Mouse (Mus musculus) gastrocnemius, postnatal 36 days (tissue): Measurements from ENCODE around the gene Gjc2. TPM values are rescaled to one million over a fixed set of nuclear protein-coding genes. Genes with fewer than 3 reads are reported as not detected.
A peak's percentile ranks its signal among the peaks of the same experiment; 100 is the strongest.

ENCODE experiments used
- DNase-seq, 2 experiments: peaks; one replicate each; pipeline ENCODE4 v3.0.0; 2022
- intact Hi-C: fragments of 180-260 bp; cut with DNase I; formaldehyde crosslinking; loops from one replicate; pipeline ENCODE4 v1.15.1; 2025
- total RNA-seq, 2 experiments: library from RNA; stranded (reverse); gene quantifications; 2 replicates each; pipeline ENCODE4 v1.2.3; 2021

The Gjc2 gene
- total RNA-seq, 2 experiments from 2014 or later: 0.23 to 0.42 TPM

GRCm38 (mm10) chr11:59209003-59209441 lies 26.0 kb upstream of the Gjc2 start:
- peak; percentile 42 to 45 for DNase-seq
- intact Hi-C loops: no loop called here

GRCm38 (mm10) chr11:59208153-59208831 lies 25.3 kb upstream of the Gjc2 start, which contains the start of gene 2310033P09Rik:
TSS of gene 2310033P09Rik (plus strand) at chr11:59208321.
- intact Hi-C loops: no loop called here
- peak; percentile 87 to 91 for DNase-seq

GRCm38 (mm10) chr11:59202081-59202995 lies 19.3 kb upstream of the Gjc2 start, which contains the start of gene Mrpl55:
TSS of gene Mrpl55 (plus strand) at chr11:59202486.
- DNase-seq: peak; percentile 88 to 90
- intact Hi-C loops: no loop called here

- no peak for DNase-seq
- intact Hi-C loops: no loop called here
Measured at GRCm38 (mm10) chr11:59201216-59202002, 18.4 kb upstream of the Gjc2 start.

- DNase-seq: no peak
- intact Hi-C loops: no loop called here
Measured at GRCm38 (mm10) chr11:59196230-59196629, 13.2 kb upstream of the Gjc2 start.

GRCm38 (mm10) chr11:59192059-59192386 lies 9.0 kb upstream of the Gjc2 start, which contains the start of gene Guk1:
TSS of gene Guk1 (minus strand) at chr11:59192212.
- intact Hi-C loops: no loop called here

GRCm38 (mm10) chr11:59191231-59192058 lies 8.4 kb upstream of the Gjc2 start:
- peak; percentile 81 to 83 for DNase-seq
- intact Hi-C loops: no loop called here

More at GRCm38 (mm10) chr11:59192059-59192386, 9.0 kb upstream of the Gjc2 start, which contains the start of gene Guk1:
- no peak for DNase-seq

GRCm38 (mm10) chr11:59187706-59188105 lies 4.7 kb upstream of the Gjc2 start:
- DNase-seq: no peak
- intact Hi-C loops: loop anchor here (5.0 kb wide), 1 partner anchor 35 kb away; no protein-coding TSS in a partner anchor

GRCm38 (mm10) chr11:59185490-59185889 lies 2.5 kb upstream of the Gjc2 start:
- intact Hi-C loops: loop anchor here (5.0 kb wide), 1 partner anchor 33 kb away; no protein-coding TSS in a partner anchor
- no peak for DNase-seq

- DNase-seq: peak; percentile 54 to 65
- intact Hi-C loops: no loop called here
Measured at GRCm38 (mm10) chr11:59183821-59184220, 808 bp upstream of the Gjc2 start.

GRCm38 (mm10) chr11:59176921-59177320 lies 6.1 kb downstream of the Gjc2 start:
- DNase-seq: no peak
- intact Hi-C loops: no loop called here

- DNase-seq: no peak
- intact Hi-C loops: no loop called here
Measured at GRCm38 (mm10) chr11:59176475-59176874, 6.5 kb downstream of the Gjc2 start.

- DNase-seq: no peak
Measured at GRCm38 (mm10) chr11:59174189-59174838, 8.7 kb downstream of the Gjc2 start.

GRCm38 (mm10) chr11:59170549-59170948 lies 12.5 kb downstream of the Gjc2 start:
- DNase-seq: no peak
- intact Hi-C loops: no loop called here

More at GRCm38 (mm10) chr11:59174189-59174838, 8.7 kb downstream of the Gjc2 start:
- intact Hi-C loops: no loop called here

- no peak for DNase-seq
- intact Hi-C loops: no loop called here
Measured at GRCm38 (mm10) chr11:59169807-59170206, 13.2 kb downstream of the Gjc2 start.

- DNase-seq: no peak
- intact Hi-C loops: no loop called here
Measured at GRCm38 (mm10) chr11:59165616-59166241, 17.3 kb downstream of the Gjc2 start.

- DNase-seq: no peak
- intact Hi-C loops: no loop called here
Measured at GRCm38 (mm10) chr11:59164384-59164783, 18.6 kb downstream of the Gjc2 start.
